Mouse (Mus musculus): ENCODE results near the gene Atp11a.

- TF ChIP-seq GATA1 (IDR thresholded peaks at IDR 0.05; ENCODE audit: borderline replicate concordance, low read length) = no peak
- no peak for TF ChIP-seq FLI1 (IDR thresholded peaks at IDR 0.05; ENCODE audit: low read length)
Measured at GRCm38 (mm10) chr8:12869661-12870060, 112.8 kb downstream of the Atp11a start.

All from megakaryocyte, embryonic 14.5 days (primary cell).